Mouse (Mus musculus) heart, postnatal 4 days (tissue): ENCODE data around the gene Col5a1. TPM values are rescaled to one million over a fixed set of nuclear protein-coding genes. Genes with fewer than 3 reads are reported as not detected.

Experiments
- DNase-seq: peaks from one replicate; pipeline ENCODE4 v3.0.0; 2021
- total RNA-seq, 2 experiments: library from RNA; stranded (reverse); gene quantifications; 2 replicates each; pipeline ENCODE4 v1.2.3; 2021

Gene Col5a1
- total RNA-seq: 100 to 1,000 TPM; 167 to 185 TPM

DNA sequence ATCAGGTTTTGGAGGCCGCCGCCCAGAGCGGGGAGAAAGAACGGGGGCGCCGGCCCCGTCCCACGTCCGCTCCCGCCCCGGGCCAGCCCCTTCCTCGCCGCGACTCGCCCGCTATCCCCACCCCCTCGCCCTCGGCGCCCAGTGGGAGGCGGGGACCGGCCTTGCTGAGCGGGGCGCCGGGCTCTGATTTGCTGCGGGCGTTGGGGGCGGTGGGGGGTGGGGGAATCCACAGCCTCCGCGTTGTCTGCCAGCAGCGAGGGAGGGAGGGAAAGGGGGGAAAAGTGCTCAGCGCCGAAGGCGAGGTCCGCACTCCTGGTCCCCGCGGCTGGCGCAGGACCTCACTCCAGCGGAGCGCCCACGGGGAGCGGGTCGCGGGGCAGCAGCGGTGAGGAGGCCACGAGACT, at the start of gene Col5a1:
Gene Col5a1 (plus strand): TSS at position 278 of the 404 bp plus-strand sequence.
- DNase-seq: peak; percentile 90

DNA sequence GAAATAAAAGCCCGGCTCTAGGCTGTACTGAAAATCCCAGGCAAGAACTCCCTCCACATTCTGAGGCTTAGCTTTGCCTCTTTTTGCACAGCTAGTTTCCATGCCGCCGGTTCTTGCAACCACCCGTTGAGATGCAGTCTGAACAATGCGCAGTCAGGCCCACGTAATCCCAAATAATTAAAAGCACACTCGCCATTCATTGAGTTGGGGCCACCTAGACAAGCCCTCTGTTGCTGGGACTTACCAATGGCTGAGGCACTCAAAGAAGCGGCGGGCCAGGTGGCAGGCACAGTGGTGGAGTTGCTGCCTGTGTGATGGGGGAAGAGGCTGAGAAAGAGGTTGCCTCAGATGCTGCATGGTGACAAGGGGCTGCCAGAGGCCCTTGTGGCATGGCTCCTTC, 48.1 kb upstream of the Col5a1 start:
- no peak for DNase-seq

DNA sequence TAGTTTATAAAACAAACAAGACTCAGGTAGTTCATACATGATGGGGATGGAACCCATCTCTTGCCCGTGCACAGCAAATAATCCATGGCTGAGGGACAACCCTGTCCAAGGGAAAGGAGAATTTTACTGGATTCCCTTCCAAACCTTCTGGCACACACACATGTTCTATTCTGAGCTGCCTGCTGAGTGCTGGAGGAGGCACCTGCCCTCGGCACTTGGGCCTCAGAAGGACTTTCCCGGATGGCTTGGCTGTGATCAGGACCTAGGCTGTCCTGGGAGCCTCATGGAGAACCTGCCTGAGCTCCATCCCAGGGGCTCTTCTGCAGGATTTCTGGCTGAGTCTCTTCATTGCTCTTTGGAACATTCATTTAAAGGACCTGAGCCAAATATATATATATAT, 45.3 kb upstream of the Col5a1 start:
- DNase-seq: no peak

DNA sequence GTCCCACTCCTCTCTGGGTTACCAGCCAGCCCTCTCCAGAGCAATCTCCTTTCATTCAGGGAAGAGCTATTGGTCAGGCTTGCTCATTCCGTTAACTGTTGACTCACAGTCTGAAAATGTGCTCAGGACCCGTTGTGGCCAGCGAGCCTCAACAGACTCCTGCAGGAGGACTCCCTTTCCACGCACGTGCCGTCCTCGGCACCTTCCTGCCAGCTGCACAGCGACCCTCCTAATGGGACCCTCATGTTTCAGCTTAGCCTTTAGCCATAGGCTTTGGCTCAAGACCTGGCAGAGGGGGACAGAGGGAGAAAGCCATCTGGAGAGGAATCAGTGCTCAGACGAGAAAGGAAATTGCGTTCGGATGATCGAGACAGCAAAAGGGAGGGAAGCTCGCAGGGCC, 43.3 kb upstream of the Col5a1 start:
- no peak for DNase-seq

DNA sequence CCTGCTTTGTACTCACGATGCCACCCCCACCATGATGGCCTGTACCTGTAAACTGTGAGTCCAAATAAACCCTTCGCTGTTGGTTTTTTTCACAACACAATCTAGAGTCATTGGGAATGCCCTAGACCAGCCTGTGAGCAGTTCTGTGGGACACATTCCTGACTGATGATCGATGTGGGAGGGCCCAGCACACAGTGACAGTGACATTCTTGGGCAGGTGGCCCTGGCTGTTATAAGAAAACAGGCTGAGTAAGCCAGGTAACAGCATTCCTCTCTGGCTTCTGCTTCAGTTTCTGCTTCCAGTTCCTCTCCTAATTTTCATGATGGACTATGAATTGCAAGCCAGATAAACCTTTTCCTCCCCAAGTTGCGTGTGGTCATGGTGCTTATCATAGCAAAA, 41.3 kb upstream of the Col5a1 start:
- no peak for DNase-seq

DNA sequence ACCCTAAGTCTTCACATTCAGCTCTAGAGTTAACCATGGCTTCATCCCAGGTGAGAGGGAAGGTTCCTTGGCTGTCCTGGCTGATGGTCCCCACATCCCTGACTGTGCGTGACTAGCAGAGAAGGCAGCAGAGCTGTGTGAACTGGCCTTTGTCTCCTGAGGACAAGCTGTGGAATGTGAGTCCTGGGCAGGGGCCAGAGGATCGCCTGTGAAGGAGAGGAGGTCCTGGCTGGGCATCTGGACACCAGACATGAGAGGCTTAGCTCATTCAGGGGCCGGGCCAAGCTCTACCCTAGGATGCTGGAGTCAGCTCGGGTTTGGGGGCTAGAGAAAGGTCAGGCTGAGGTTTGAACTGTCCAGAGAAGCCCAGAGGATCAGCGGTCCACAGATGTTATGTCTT, 39.2 kb upstream of the Col5a1 start:
- peak; percentile 76 for DNase-seq

DNA sequence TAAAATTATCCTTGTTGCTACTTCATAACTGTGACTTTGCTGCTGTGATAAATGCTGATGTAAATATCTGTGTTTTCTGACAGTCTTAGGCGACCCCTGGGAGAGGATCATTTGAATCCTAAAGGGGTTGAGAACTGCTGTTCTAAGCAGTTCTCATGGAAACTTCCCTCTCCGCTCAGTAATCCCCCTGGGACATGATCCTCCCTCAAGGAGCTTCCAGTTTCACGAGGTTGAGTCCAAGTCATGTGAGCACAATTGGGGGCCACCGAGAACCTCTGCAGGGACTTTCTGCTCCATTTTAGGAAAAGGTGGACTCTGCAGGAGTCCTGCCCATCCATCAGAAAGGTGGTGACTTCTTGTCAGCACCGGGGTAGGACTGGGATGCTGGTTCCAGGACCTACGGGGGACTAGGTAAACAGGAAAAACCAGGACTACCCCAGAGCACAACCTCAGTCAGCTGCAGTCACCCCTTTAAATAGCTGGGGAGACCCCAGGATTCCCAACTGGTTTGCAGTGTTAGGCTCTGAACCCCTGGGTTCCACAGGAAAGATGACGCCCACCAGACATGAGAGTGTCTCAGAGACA, 38.3 kb upstream of the Col5a1 start:
- no peak for DNase-seq

DNA sequence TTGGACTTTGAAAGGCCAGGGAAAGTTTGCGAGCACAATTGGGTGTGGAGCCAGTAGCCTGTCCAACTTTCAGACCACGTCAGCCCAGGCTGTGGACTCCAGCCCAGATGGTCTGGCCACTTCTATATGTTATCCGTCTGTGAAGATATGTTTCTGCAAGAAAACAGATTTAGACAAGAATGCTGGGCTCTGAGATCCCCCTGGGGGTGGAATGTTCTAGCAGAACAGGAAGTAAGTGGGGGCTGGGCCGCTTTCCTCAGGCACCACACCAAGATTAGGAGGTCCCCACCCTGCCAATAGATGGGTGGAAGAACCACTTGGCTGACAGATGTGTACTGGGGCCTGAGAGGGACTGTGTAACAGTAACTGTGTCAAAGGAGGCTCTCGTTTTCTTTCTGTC, 37.8 kb upstream of the Col5a1 start:
- DNase-seq: peak; percentile 83

DNA sequence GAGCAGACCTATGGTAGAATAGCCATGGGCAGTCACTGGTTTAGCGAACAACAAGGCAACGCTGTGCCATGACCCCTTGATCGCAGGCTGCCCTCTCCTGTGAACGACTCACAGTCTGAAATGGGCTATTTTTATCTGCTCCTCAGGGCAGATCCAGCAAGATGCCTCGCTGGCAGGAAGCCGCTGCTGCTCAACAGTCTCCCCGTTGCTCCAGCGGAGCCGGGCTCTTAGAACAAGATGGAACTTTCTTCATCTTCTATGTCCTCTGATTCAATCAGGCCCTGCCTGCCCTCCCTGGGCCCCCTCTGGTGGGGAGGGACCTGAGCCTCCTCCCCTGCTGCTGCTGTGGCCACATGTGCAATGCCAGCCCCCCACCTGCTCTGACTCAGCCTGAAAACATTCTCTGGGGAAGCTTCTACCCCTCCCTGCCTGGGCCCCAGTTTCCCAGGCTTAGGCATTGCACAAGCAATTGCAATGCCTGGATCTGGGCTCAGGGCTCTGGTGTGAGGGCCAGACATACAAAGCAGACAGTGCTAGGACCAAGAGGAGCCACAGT, 27.8 kb upstream of the Col5a1 start:
- DNase-seq: peak; percentile 57

DNA sequence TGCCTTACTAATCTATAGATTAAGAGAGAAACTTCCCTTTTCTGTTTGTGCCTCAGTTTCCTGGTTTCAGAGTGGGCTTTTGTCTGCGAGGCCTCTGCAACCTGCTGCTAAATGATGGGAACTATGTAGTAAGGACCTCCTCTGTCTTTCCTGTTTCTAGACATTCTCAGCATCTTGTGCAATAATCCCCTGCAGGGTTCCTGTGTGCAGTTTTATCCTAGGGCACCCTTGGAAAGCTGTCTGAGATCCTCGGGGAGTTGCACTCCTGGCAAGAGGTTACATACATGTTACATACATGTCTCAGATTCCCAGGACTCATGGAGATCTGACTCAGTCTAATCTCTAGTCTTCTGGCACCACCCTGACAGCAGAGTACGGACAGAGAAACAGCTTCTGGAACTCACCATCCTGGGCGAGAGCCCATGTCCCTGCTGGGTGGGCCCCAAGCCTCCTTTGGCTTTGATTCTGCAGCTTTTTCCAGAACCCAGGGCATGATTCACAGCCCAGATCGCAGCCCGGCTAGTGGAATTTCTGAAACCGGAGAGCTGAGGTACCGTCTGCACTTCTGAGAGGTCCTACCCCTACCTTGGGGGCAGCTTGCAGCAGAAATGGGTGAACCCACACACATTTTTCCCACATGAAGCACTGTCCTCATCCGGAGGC, 24.5 kb upstream of the Col5a1 start:
- peak; percentile 47 for DNase-seq

DNA sequence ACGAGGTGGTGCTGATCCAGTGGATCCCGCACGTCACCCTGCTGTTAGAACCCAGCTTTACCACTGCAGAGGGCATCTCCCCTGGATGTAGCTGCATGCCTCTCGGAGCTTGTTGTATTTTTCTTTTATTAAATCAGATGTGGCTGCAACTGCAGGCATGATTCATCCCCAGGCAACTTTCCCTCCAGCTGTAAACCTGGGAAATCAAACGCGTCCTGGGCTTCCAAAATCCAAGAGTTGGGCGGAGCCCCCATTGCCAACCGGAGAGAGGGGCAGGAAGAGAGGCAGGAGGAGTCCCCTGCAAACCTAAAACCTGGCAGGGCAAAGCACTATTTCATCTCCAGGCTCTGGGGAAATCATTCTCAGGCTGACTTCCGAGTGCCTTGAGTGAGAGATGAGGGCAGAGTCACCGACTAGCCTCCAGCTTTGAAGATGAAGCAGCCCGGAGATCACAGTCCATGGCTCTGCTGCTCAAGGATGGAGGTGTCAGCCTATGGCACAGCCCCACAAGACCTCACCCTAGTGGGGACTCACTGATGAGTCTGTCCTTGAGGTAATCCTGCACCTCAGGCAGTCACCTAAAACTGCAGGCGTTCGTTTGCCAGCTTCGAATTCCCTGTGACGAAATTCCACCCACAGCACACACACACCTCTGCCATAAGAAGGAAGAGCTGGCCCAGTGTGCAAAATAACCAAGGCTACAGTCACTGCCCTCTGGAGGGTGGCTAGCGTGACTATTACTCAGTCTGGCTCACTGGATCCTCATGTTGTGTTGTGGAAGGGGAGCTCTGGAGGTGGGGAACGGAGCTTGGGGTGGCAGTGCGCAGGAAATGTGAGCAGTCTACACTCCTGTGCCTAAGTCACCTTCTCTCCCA, 21.5 kb upstream of the Col5a1 start:
- no peak for DNase-seq

DNA sequence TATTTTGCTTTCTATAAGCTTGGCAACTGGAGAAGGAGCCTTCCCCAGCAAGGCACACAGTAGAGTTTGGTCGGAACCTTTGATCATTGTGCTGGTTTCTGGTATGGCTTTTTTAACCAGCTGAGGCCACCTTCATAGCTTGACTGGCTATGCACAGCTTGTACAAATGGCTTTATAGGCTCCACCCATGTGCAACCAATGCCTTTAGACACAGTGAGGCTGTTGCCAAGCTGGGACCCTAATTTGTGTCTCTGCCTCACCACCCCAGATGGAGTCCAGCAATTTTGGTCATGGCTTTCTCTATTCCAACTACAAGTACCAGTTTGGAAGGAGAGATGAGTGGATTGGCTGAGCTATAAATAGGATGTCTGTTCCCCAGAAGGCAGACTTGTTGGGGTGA, 15.6 kb upstream of the Col5a1 start:
- no peak for DNase-seq

DNA sequence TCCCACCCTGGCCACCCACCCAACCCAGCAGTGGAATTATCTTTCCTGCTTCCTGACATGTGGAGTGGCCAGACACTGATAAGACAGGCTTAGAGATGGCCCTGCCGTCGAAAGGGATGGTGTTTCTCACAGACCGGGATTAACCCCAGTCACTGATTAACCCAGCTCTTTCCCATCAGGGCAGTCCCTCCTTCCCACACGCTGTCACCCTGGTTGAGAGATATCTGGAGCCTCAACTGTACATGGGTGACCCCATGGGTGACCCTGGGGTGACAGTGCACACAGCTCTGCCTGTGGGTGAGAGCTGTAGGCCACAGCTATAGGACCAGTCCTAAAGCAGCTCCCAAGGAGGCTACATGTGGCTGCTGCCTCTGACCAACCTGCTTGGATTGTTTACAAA, 15.2 kb upstream of the Col5a1 start:
- DNase-seq: no peak

DNA sequence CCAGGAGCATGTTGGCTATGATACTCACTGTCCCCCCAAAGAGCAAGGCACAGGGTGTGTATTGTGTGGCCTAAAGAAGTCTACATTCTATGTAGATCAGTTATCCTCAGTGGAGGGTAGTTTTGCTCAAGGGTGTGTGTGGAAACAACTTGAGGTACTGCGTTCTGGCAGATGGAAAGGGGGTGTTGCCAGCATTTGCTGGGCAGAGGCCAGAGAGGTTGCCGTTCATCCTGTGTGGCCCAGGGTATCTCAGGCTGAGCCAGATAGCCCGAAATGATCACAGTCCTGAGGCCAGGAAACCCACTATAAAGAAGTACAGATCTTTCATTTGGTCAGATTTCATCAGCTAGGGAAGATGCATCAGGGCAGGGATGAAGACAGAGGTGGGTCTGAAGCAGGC, 13.9 kb upstream of the Col5a1 start:
- DNase-seq: no peak

DNA sequence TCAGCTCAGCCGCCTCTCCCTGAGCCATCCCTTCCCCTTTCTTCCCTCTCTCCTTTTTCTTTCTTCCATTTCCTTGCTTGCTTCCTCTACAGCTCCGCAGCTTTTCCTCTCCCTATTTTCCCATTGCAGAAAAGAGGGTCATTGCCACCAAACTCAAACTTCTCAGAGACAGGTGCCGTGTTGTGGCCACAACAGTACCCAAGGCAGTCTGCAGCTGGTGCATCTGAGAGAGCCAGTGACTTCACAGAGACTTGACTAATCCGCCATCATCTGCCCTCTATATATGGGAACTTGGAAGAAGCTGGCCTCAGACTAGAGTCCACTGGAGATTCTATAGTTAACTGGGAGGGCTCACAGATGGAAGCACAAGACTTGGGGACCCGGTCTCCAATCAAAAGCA, 13.2 kb upstream of the Col5a1 start:
- no peak for DNase-seq

DNA sequence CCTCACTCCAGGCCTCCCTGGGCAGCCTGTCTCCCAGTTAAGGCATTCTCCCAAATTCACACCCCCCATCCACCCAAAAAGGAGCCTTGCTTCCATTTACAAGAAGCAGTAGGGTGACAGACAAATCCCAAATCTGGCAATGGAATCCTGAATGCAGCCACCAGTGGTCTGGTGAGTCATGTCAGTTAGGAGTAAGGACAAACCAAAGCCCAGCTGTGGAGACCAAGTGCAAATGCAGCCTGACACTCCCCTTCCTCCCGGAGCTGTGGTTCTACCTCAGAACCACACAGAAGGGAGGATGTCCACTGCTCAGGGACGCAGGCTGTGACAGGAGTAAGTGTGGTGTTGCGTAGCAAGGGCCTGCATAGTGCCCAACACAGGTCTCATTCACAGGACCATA, 11.6 kb upstream of the Col5a1 start:
- no peak for DNase-seq

DNA sequence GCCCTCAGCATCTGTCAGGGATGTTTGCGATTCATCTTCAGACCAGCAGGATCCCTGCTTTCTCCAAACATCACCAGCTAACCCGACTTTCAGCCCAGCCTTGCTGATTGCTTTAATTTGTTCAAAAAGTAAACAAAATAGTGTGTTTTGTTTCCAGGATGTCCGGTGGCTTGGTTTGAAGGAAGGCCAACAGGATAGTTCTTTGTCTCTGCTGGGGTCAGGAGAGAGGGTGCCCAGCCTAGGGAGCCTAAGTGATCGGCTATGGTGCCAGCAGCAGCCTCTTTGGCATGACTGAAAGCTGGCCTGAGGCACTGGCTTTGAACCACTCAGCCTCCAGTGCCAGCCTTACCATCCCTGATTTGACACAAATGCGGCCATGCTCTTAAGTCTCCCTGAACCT, 11.0 kb upstream of the Col5a1 start:
- no peak for DNase-seq

DNA sequence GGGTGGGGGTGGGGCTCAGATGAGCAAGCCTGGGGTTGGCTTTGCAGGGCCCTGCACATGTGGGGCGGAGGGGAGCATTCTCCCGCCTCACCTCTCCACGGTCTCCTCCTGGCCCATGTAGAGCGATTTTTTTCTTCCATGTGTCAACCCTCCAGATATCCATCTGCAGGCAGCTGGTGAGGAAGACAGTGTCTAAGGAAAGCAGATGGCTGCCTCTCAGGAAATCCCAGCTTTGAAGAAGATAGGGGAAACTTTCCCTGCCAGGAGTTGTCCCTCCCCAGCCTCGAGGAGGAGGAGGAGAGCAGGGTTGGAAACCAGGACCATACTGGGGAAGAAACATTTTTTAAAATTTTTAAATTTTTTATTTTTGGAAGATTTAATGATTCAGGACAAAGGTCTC, 10.4 kb upstream of the Col5a1 start:
- DNase-seq: no peak

DNA sequence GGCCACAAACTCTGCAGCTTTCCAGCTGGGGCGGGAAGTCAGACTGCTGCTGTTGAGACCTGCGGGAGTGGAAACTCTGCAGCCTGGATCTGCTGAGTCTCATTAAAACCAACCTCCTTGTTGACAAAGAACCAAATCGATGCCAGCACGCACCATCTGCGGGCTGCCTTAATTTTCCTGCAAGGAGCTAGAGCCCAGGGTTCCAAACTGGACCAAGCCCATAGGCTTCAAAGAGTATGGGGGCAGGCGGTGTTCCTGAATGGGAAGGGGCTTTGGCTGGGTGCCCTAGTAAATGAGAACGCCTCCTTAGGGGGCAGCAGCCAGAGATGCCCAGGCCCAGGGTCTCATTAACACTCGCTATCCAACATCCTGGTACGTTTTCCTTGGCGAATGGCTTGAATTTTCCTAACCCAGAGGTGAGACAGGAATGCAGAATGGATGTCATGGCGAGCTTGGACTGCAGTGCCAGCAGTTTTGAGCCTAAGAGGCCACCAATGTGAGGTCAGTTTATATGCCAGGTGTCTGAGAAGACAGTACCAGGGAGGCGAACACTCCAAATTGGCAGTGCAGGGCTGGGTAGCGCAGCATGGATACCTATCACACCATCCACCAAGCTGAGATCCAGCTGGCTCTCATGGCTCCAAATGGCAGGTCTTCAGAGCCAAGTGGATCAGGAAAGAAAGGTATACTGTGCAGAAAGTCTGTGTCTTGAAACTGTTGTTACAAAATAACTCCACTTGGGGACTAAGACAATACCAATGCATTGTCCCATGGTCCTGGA, 9.3 kb upstream of the Col5a1 start:
- no peak for DNase-seq

DNA sequence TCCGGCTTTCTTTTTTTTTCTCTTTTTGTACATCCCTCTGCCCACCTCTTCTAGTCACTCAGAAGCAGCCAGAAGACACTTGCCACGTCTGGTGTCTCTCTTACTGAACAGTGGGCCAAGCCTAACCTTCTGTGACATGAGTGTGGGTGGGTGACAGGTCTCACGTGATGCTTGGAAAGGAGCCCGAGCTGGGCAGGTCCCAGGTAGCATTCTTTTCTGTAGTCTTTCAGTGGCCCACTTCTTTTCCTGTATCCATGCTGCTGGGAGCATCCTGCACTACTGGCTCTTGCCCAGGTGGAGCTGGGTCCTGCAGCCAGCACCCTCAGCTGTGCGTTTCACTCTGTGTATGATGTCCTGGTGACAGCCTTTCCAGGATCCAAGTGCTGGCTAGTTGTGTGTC, 8.2 kb upstream of the Col5a1 start:
- no peak for DNase-seq

DNA sequence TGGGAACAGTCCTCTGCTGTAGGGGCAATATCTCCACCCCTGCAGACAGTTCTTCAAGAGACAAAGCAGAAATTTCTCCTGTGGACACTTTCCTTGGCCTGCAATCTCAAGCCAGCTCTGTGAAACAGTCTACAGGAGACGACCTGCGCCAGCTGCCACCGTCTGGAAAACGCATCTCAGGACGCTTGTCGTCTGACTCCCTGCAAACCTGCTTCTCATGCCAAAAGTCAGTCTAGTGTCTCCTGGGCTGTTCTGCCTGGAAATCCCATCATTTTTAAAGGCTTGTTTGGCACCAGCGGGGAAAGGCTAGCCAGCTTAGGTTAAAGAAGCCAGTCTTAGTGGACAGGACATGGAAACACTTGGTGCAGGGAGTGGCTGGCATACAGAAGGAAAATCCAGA, 2.9 kb upstream of the Col5a1 start:
- DNase-seq: no peak

DNA sequence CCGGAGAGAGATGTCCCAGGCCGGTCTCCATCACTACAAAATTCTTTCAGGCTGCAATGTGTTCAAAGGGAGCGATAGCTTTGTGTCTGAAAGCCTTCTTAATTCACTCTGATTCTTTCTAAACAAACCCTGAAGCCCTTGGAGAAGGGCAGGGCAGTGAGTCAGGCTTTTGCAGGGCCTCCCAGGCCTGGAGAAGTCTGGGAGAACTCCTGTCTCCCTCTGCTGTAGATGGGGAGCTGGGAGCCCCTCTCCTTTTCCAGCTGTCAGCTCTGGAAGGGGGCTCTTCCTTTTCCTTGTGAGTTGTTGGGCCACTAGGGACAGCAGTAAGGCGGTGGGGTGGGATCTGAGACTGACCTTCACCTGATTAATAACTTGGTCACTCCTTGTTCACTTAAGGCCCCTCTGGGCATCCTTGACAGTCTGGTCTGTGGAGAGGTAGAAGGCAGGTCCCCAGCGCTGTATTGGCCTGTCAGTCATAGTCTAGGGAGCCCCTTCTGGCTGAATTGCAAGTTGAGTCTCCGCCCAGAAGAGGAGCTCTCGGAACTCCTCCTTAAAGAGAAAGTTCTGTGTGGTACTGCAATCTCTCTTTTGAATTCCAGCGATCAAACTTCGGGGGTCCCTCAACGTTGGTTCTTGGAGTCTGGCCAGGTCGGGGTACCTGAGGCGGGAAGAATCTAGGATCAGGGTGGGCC, 623 bp upstream of the Col5a1 start:
- no peak for DNase-seq
